Mouse (Mus musculus) lung, postnatal 0 days (tissue): ENCODE measurements around the gene Wdr54. TPM values are rescaled to one million over a fixed set of nuclear protein-coding genes. Genes with fewer than 3 reads are reported as not detected.
"Not testable (repeated sequence)": the region's sequence is repeated elsewhere in the genome, so short reads cannot be mapped to it uniquely, and the experiment has no call there.

Source experiments
- ATAC-seq: fragments of 200-750 bp; cut with Nextera tagmentation; 2 replicates; pipeline ENCODE4 v1.8.0; 2017; ENCODE audit warnings: moderate library complexity
- DNase-seq: peaks from one replicate; pipeline ENCODE4 v3.0.0-alpha.2; 2016; ENCODE audit warnings: low spot score
- H3K27ac ChIP-seq: fragments of 300-500 bp; sonication (generic); 2 replicates; pipeline ENCODE4 v1.5.1; 2014; ENCODE audit warnings: antibody characterized with exemption, mild to moderate bottlenecking, low read length, mixed read lengths
- H3K27me3 ChIP-seq: fragments of 300-500 bp; sonication (generic); replicated peaks from 2 replicates; pipeline ENCODE4 v1.6.1; 2014; ENCODE audit warnings: low read length, mixed read lengths; ENCODE audit not compliant: insufficient read depth
- H3K36me3 ChIP-seq: fragments of 300-500 bp; sonication (generic); 2 replicates; pipeline ENCODE4 v1.6.1; 2014; ENCODE audit warnings: low read length, mixed read lengths; ENCODE audit not compliant: insufficient read depth
- H3K4me1 ChIP-seq: fragments of 300-500 bp; sonication (generic); 2 replicates; pipeline ENCODE4 v1.6.1; 2014; ENCODE audit warnings: antibody characterized with exemption, low read depth, low read length, mixed read lengths; ENCODE audit not compliant: insufficient read depth
- H3K4me2 ChIP-seq: fragments of 300-500 bp; sonication (generic); replicated peaks from 2 replicates; pipeline ENCODE4 v1.6.1; 2014; ENCODE audit warnings: low read depth, mild to moderate bottlenecking, low read length, moderate library complexity, mixed read lengths
- H3K4me3 ChIP-seq: fragments of 300-500 bp; sonication (generic); 2 replicates; pipeline ENCODE4 v1.5.1; 2014; ENCODE audit warnings: low read depth, low read length
- H3K9ac ChIP-seq: fragments of 300-500 bp; sonication (generic); replicated peaks from 2 replicates; pipeline ENCODE4 v1.6.1; 2014; ENCODE audit warnings: low read depth, mild to moderate bottlenecking
- H3K9me3 ChIP-seq: fragments of 300-500 bp; sonication (generic); 2 replicates; pipeline ENCODE4 v1.6.1; 2016; ENCODE audit warnings: low read length, mixed read lengths
- CTCF ChIP-seq: IDR thresholded peaks from 2 replicates; pipeline ENCODE4 v1.5.1; 2016; ENCODE audit warnings: antibody characterized with exemption, mild to moderate bottlenecking
- EP300 ChIP-seq: IDR thresholded peaks from 2 replicates; pipeline ENCODE4 v1.6.1; 2016; ENCODE audit warnings: antibody characterized with exemption, mild to moderate bottlenecking, control low read depth
- WGBS: fragments of 180-500 bp; shearing (Covaris S2); extraction: QIAGEN DNeasy Blood & Tissue Kit; methylation state at CpG from one replicate; pipeline ENCODE4 v1.1.7; 2014; 5-methylcytosine and 5-hydroxymethylcytosine counted together
- polyA plus RNA-seq: library from polyadenylated mRNA; unstranded; fragments of >200 nt; fragmentation: Nextera tagmentation; extraction: Ambion mirVana; gene quantifications from 2 replicates; pipeline ENCODE4 v1.2.1, GENCODE M21; 2015

Wdr54 gene
- polyA plus RNA-seq, 1 experiment from 2014 or later = 3.1 TPM

DNA sequence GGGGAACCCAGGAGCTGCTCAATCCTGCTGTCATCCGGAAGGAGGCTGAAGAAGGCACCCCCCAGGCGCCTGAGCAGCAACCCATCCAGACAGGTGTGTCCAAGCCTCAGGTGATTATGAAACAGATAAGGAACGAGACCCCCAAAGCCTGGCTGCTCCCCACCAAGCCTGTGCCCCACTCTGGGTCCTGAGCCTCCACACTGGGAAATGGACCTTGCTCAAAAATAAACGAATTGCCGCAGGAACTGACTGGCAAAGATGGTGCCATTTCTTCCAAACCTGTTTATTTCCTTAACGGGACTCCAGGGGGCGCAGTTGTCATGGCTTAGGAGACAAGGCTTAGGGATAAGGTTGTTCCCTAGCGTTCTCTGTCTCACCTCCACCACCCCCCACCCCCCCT is 6.5 kb upstream of the Wdr54 start:
- peaks cover 12% of the 10 kb centered on the region; the same call in 1 of the 2 replicates for H3K4me1 ChIP-seq
- no peak overlapping the region for H3K9ac ChIP-seq
- H3K4me2 ChIP-seq = peak overlapping the region; percentile 65
- H3K9me3 ChIP-seq = no peaks in the 10 kb centered on the region
- H3K27ac ChIP-seq = no peak overlapping the region
- ATAC-seq = no peak
- H3K27me3 ChIP-seq = 0 out of 2 replicates have a peak, but pooled peaks cover 6% of the 10 kb centered on the region
- no peaks in the 10 kb centered on the region for H3K36me3 ChIP-seq
- 2% methylated on average over 8 of the region's 8 CpGs for WGBS
- peak overlapping the region; percentile 34 for H3K4me3 ChIP-seq
- TF ChIP-seq EP300 (no peak), CTCF (peak; percentile 86)
- DNase-seq = peak; percentile 77

DNA sequence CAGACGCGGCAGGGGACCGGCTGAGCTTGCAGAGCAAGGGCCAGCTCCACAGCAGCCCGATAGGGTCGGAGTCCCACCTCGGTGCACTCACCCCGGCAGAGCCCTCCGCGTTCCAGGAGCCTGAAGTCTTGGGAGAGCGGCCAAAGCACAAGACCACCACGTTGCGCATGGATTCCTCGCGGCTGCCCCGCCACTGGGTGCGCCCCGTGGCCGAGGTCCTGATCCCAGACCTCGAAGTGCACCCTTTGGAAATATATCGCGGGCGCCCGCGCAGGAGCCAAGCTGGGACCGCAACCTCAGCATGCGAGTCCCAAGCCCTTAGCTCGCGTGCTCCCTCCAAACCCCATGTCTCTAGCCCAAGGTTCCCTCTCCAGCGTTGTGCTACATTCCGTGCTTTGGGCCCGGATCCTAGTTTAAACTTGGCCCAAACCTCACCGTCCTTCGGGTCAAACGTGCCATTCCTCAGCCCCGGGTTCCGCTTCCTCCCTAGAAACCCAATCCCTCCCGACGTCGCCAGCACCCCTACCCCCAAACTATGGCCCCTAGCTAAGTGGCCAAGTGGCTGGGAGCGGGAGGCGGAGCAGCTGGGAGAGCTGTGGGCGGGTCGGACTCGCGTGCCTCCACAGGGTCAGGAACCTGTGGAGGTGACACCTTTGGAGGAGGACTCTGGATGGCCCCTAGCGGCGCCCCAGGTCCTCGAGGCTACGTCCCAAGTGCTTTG is 5.9 kb upstream of the Wdr54 start:
- TF ChIP-seq EP300 (no peak), CTCF (no peak)
- ATAC-seq (0 out of 2 replicates have a peak, but pooled peaks have one; percentile 11), DNase-seq (peak; percentile 54)
- peak overlapping the region; percentile 34 for H3K4me3 ChIP-seq
- H3K36me3 ChIP-seq = no peaks in the 10 kb centered on the region
- H3K4me1 ChIP-seq = peaks cover 11% of the 10 kb centered on the region; the same call in 1 of the 2 replicates
- H3K9me3 ChIP-seq = no peaks in the 10 kb centered on the region
- 1% methylated on average over 49 of the region's 49 CpGs for WGBS
- peak overlapping the region; percentile 65 for H3K4me2 ChIP-seq
- H3K27me3 ChIP-seq = 0 out of 2 replicates have a peak, but pooled peaks cover 6% of the 10 kb centered on the region
- no peak overlapping the region for H3K27ac ChIP-seq
- 0 out of 2 replicates have a peak overlapping the region, but pooled peaks have one; percentile 10 for H3K9ac ChIP-seq

GRCm38 (mm10) chr6:83161442-83161841 is 5.2 kb upstream of the Wdr54 start:
- no peaks in the 10 kb centered on the region for H3K36me3 ChIP-seq
- H3K9ac ChIP-seq = no peak overlapping the region
- no peak overlapping the region for H3K4me3 ChIP-seq
- 0 out of 2 replicates have a peak, but pooled peaks cover 6% of the 10 kb centered on the region for H3K27me3 ChIP-seq
- H3K9me3 ChIP-seq = no peaks in the 10 kb centered on the region
- no peak overlapping the region for H3K27ac ChIP-seq
- ATAC-seq (no peak), DNase-seq (no peak)
- H3K4me1 ChIP-seq = peaks cover 7% of the 10 kb centered on the region; the same call in 1 of the 2 replicates
- 6% methylated on average over 19 of the region's 19 CpGs for WGBS
- no peak for TF ChIP-seq CTCF
- no peak for TF ChIP-seq EP300
- peak overlapping the region; percentile 65 for H3K4me2 ChIP-seq

DNA sequence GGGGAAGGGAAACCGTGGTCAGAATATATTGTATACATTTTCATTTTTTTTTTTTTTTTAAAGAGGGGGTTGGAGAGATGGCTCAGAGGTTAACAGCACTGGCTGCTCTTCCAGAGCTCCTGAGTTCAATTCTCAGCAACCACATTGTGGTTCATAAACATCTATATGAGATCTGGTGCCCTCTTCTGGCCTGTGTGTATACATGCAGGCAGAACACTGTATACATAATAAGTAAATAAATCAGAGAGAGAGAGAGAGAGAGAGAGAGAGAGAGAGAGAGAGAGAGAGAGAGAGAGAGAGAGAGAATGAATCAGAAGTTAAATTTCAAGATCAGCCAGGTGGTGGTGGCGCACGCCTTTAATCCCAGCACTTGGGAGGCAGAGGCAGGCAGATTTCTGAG is 3.3 kb upstream of the Wdr54 start:
- H3K27me3 ChIP-seq, H3K4me2 ChIP-seq, H3K4me3 ChIP-seq, H3K36me3 ChIP-seq, H3K9ac ChIP-seq, H3K4me1 ChIP-seq, H3K9me3 ChIP-seq, H3K27ac ChIP-seq: not testable (repeated sequence)
- WGBS = 33% methylated on average over 3 of the region's 3 CpGs
- ATAC-seq (peak; percentile 40), DNase-seq (peak; percentile 82)
- peak; percentile 75 for TF ChIP-seq CTCF

- no peaks in the 10 kb centered on the region for H3K9me3 ChIP-seq
- DNase-seq (no peak), ATAC-seq (no peak)
- WGBS = 7% methylated on average over 23 of the region's 23 CpGs
- TF ChIP-seq EP300 (no peak), CTCF (no peak)
- H3K36me3 ChIP-seq = no peaks in the 10 kb centered on the region
- no peak overlapping the region for H3K27ac ChIP-seq
- H3K4me3 ChIP-seq = peak overlapping the region; percentile 37
- H3K27me3 ChIP-seq = no peaks in the 10 kb centered on the region
- H3K4me1 ChIP-seq = 0 out of 2 replicates have a peak, but pooled peaks cover 2% of the 10 kb centered on the region
- H3K4me2 ChIP-seq = peak overlapping the region; percentile 72
- no peak overlapping the region; the same call in 1 of the 2 replicates for H3K9ac ChIP-seq
Measured at GRCm38 (mm10) chr6:83155552-83156238, 502 bp downstream of the Wdr54 start.

DNA sequence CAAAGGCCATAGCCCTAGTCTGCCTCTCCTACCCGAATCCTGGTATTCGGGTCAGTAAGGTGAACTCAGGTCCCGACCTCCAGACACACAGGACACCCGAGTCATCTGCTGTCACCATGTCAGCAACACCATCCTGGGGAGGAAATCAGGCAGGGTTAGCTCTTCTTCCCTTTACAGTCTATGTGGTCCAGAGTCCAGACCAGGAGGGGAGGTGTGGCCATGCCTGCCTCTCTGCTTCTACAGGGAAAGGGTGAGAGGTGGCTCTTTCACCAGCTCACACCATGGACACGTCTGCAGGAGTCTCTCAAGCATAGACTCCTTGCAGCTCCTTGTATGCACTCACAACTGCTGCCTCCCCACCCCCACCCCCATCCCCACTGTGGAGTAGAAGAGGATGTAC is 2.7 kb downstream of the Wdr54 start:
- TF ChIP-seq EP300 (no peak), CTCF (no peak)
- Histone ChIP-seq H3K4me3 (no peak overlapping the region), H3K9me3 (no peaks in the 10 kb centered on the region), H3K9ac (no peak overlapping the region), H3K27ac (no peak overlapping the region), H3K4me2 (no peak overlapping the region), H3K27me3 (no peaks in the 10 kb centered on the region), H3K36me3 (no peaks in the 10 kb centered on the region), H3K4me1 (0 out of 2 replicates have a peak, but pooled peaks cover 2% of the 10 kb centered on the region)
- DNase-seq (no peak), ATAC-seq (no peak)
- 56% methylated on average over 5 of the region's 5 CpGs for WGBS
